Mouse (Mus musculus): ENCODE data around the gene Tmem129.
A peak's percentile ranks its signal among the peaks of the same experiment; 100 is the strongest.

DNA sequence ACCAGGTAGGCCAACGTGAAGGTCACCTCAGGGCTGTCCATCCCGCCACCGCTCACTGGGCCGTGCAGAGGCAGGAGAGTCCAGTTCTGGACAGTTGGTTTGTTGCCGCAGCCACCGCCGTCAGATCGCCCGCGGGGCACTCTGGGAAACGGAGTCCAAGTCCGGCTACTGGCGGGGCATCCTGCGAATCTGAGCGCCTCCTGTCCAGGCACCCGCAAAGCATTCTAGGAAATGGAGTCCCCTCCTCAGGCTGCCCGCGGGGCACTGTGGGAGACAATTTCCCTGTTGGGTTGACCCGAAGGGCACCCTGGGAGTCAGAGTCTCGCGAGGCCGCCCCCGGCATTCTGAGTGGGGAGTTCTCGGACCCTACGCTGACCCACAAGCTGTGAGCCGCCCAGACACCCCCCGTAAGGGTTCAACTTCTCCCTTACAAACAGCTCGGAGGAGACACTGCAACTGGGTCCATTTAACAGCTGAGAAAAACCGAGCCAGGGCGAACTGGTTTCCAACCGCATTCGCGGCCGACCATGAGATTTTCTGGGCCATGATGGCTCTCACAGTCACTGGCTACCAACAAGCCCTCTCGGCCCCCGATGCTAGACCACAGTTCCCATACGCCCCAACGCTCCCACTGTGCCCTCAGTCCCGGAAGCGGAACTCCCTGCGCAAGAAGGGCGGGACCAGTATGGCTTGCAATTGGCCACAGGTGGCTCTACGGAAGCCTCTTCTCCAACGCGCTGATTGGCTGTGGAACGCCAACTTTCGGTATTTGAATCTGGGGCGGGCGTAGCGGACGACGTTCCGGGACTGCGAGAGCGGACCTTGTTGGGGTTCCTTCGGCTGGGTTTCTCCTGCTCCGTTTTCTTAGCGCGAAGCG is at the start of gene Tmem129, which contains the start of gene Tacc3:
- TF ChIP-seq GATA1 (IDR thresholded peaks at IDR 0.05; ENCODE audit: borderline replicate concordance, low read length) (no peak), FLI1 (IDR thresholded peaks at IDR 0.05; ENCODE audit: low read length) (peak; percentile 60; the same call in 1 of the 2 replicates)

Measured in megakaryocyte, embryonic 14.5 days (primary cell).